Mouse (Mus musculus): Measurements from ENCODE around the gene Stx16. TPM values are rescaled to one million over a fixed set of nuclear protein-coding genes. Genes with fewer than 3 reads are reported as not detected.

Gene Stx16
- polyA plus RNA-seq, 1 experiment from 2014 or later: 6.2 TPM

- ATAC-seq (replicated peaks; ENCODE audit: low FRiP score, low read depth) (no peak), DNase-seq (ENCODE audit: low spot score) (no peak)
- no peaks in the 10 kb centered on the region for H3K9me3 ChIP-seq (replicated peaks; ENCODE audit: low read length)
- no peaks in the 10 kb centered on the region for H3K4me1 ChIP-seq (replicated peaks; ENCODE audit: insufficient read depth, low read length)
- no peak overlapping the region for H3K4me2 ChIP-seq (ENCODE audit: low read length)
- WGBS: 54% methylated on average over 6 of the region's 6 CpGs
- H3K9ac ChIP-seq (ENCODE audit: low read depth, low read length): no peak overlapping the region
- no peak overlapping the region for H3K27ac ChIP-seq
- TF ChIP-seq CTCF (IDR thresholded peaks at IDR 0.05; ENCODE audit: low read depth): no peak
- no peak overlapping the region for H3K4me3 ChIP-seq (replicated peaks; ENCODE audit: low read depth, low read length)
- no peaks in the 10 kb centered on the region for H3K27me3 ChIP-seq (ENCODE audit: insufficient read depth, low read length)
- H3K36me3 ChIP-seq (ENCODE audit: insufficient read depth, low read length): no peaks in the 10 kb centered on the region
Observed at GRCm38 (mm10) chr2:174063074-174063473, 13.0 kb upstream of the Stx16 start.

- WGBS: 45% methylated on average over 9 of the region's 9 CpGs
- no peak for ATAC-seq (replicated peaks; ENCODE audit: low FRiP score, low read depth)
- Histone ChIP-seq H3K36me3 (ENCODE audit: insufficient read depth, low read length) (no peaks in the 10 kb centered on the region), H3K9ac (ENCODE audit: low read depth, low read length) (no peak overlapping the region), H3K4me1 (replicated peaks; ENCODE audit: insufficient read depth, low read length) (no peaks in the 10 kb centered on the region), H3K9me3 (replicated peaks; ENCODE audit: low read length) (no peaks in the 10 kb centered on the region), H3K27me3 (ENCODE audit: insufficient read depth, low read length) (no peaks in the 10 kb centered on the region), H3K4me2 (ENCODE audit: low read length) (no peak overlapping the region), H3K27ac (peak overlapping the region; percentile 31; the same call in 1 of the 2 replicates), H3K4me3 (replicated peaks; ENCODE audit: low read depth, low read length) (no peak overlapping the region)
- peak; percentile 75 for DNase-seq (ENCODE audit: low spot score)
- no peak for TF ChIP-seq CTCF (IDR thresholded peaks at IDR 0.05; ENCODE audit: low read depth)
Observed at GRCm38 (mm10) chr2:174063527-174064211, 12.4 kb upstream of the Stx16 start.

GRCm38 (mm10) chr2:174067793-174068419 lies 8.2 kb upstream of the Stx16 start:
- H3K27me3 ChIP-seq (ENCODE audit: insufficient read depth, low read length): no peaks in the 10 kb centered on the region
- no peak overlapping the region for H3K27ac ChIP-seq
- WGBS: 55% methylated on average over 6 of the region's 6 CpGs
- no peak overlapping the region for H3K9ac ChIP-seq (ENCODE audit: low read depth, low read length)
- DNase-seq (ENCODE audit: low spot score) (no peak), ATAC-seq (replicated peaks; ENCODE audit: low FRiP score, low read depth) (no peak)
- H3K4me2 ChIP-seq (ENCODE audit: low read length): no peak overlapping the region
- H3K36me3 ChIP-seq (ENCODE audit: insufficient read depth, low read length): no peaks in the 10 kb centered on the region
- H3K9me3 ChIP-seq (replicated peaks; ENCODE audit: low read length): no peaks in the 10 kb centered on the region
- no peak overlapping the region for H3K4me3 ChIP-seq (replicated peaks; ENCODE audit: low read depth, low read length)
- no peak for TF ChIP-seq CTCF (IDR thresholded peaks at IDR 0.05; ENCODE audit: low read depth)
- no peaks in the 10 kb centered on the region for H3K4me1 ChIP-seq (replicated peaks; ENCODE audit: insufficient read depth, low read length)

- Histone ChIP-seq H3K9ac (ENCODE audit: low read depth, low read length) (no peak overlapping the region), H3K27me3 (ENCODE audit: insufficient read depth, low read length) (no peaks in the 10 kb centered on the region), H3K4me3 (replicated peaks; ENCODE audit: low read depth, low read length) (no peak overlapping the region), H3K4me1 (replicated peaks; ENCODE audit: insufficient read depth, low read length) (no peaks in the 10 kb centered on the region), H3K36me3 (ENCODE audit: insufficient read depth, low read length) (no peaks in the 10 kb centered on the region), H3K9me3 (replicated peaks; ENCODE audit: low read length) (no peaks in the 10 kb centered on the region), H3K27ac (no peak overlapping the region), H3K4me2 (ENCODE audit: low read length) (no peak overlapping the region)
- TF ChIP-seq CTCF (IDR thresholded peaks at IDR 0.05; ENCODE audit: low read depth): no peak
- DNase-seq (ENCODE audit: low spot score): no peak
- WGBS: 67% methylated on average over 3 of the region's 3 CpGs
- no peak for ATAC-seq (replicated peaks; ENCODE audit: low FRiP score, low read depth)
Observed at GRCm38 (mm10) chr2:174069532-174070049, 6.5 kb upstream of the Stx16 start.

GRCm38 (mm10) chr2:174071406-174071805 lies 4.7 kb upstream of the Stx16 start:
- Histone ChIP-seq H3K4me2 (ENCODE audit: low read length) (no peak overlapping the region), H3K4me1 (replicated peaks; ENCODE audit: insufficient read depth, low read length) (peaks cover 9% of the 10 kb centered on the region), H3K27ac (no peak overlapping the region), H3K9me3 (replicated peaks; ENCODE audit: low read length) (no peaks in the 10 kb centered on the region), H3K9ac (ENCODE audit: low read depth, low read length) (no peak overlapping the region), H3K4me3 (replicated peaks; ENCODE audit: low read depth, low read length) (no peak overlapping the region), H3K36me3 (ENCODE audit: insufficient read depth, low read length) (no peaks in the 10 kb centered on the region), H3K27me3 (ENCODE audit: insufficient read depth, low read length) (no peaks in the 10 kb centered on the region)
- ATAC-seq (replicated peaks; ENCODE audit: low FRiP score, low read depth): no peak
- no peak for DNase-seq (ENCODE audit: low spot score)
- TF ChIP-seq CTCF (IDR thresholded peaks at IDR 0.05; ENCODE audit: low read depth): no peak
- 74% methylated on average over 5 of the region's 5 CpGs for WGBS

GRCm38 (mm10) chr2:174073156-174073790 lies 2.8 kb upstream of the Stx16 start:
- no peak overlapping the region for H3K9ac ChIP-seq (ENCODE audit: low read depth, low read length)
- H3K27me3 ChIP-seq (ENCODE audit: insufficient read depth, low read length): no peaks in the 10 kb centered on the region
- H3K4me3 ChIP-seq (replicated peaks; ENCODE audit: low read depth, low read length): no peak overlapping the region
- H3K9me3 ChIP-seq (replicated peaks; ENCODE audit: low read length): no peaks in the 10 kb centered on the region
- 55% methylated on average over 5 of the region's 5 CpGs for WGBS
- ATAC-seq (replicated peaks; ENCODE audit: low FRiP score, low read depth): no peak
- no peak overlapping the region for H3K4me2 ChIP-seq (ENCODE audit: low read length)
- no peak overlapping the region for H3K27ac ChIP-seq
- H3K36me3 ChIP-seq (ENCODE audit: insufficient read depth, low read length): no peaks in the 10 kb centered on the region
- TF ChIP-seq CTCF (IDR thresholded peaks at IDR 0.05; ENCODE audit: low read depth): no peak
- DNase-seq (ENCODE audit: low spot score): no peak
- peaks cover 20% of the 10 kb centered on the region for H3K4me1 ChIP-seq (replicated peaks; ENCODE audit: insufficient read depth, low read length)

Measured in kidney, postnatal 0 days (tissue).